Mouse (Mus musculus) heart, adult 2 months (tissue): ENCODE results near the gene Pnma1. TPM values are rescaled to one million over a fixed set of nuclear protein-coding genes. Genes with fewer than 3 reads are reported as not detected.

Experiments used
- DNase-seq, 2 experiments: peaks; one replicate each; pipeline ENCODE4 v3.0.0; 2021
- H3K27ac ChIP-seq: fragments of 200-600 bp; 2 replicates; pipeline ENCODE4 v1.8.1; 2022
- H3K27me3 ChIP-seq: fragments of 200-500 bp; 2 replicates; pipeline ENCODE4 v1.6.1; 2012; ENCODE audit warnings: mild to moderate bottlenecking, low read length, inconsistent platforms, mixed read lengths; ENCODE audit not compliant: control insufficient read depth, insufficient read depth
- H3K36me3 ChIP-seq: fragments of 200-500 bp; 2 replicates; pipeline ENCODE4 v1.6.1; 2012; ENCODE audit warnings: low read length, inconsistent platforms; ENCODE audit not compliant: control insufficient read depth, insufficient read depth
- H3K4me1 ChIP-seq: fragments of 200-500 bp; 2 replicates; pipeline ENCODE4 v1.6.1; 2011; ENCODE audit warnings: low read length; ENCODE audit not compliant: control insufficient read depth, insufficient read depth
- H3K4me3 ChIP-seq: fragments of 200-600 bp; 2 replicates; pipeline ENCODE4 v1.8.1; 2022
- H3K79me2 ChIP-seq: fragments of 200-500 bp; replicated peaks from 2 replicates; pipeline ENCODE4 v1.6.1; 2012; ENCODE audit warnings: mild to moderate bottlenecking, inconsistent platforms, low read length, moderate library complexity, mixed read lengths; ENCODE audit not compliant: control insufficient read depth, insufficient read depth
- H3K9ac ChIP-seq: fragments of 200-500 bp; 2 replicates; pipeline ENCODE4 v1.6.1; 2012; ENCODE audit warnings: low read depth, mild to moderate bottlenecking, control low read depth, inconsistent platforms, low read length, mixed read lengths
- CTCF ChIP-seq: fragments of 200-600 bp; IDR thresholded peaks from 2 replicates; pipeline ENCODE4 v1.8.1; 2022; ENCODE audit warnings: antibody characterized with exemption, mild to moderate bottlenecking, moderate library complexity
- EP300 ChIP-seq: fragments of 200-500 bp; IDR thresholded peaks from 2 replicates; pipeline ENCODE4 v1.6.1; 2011; ENCODE audit warnings: low read depth, low read length, control low read depth; ENCODE audit not compliant: insufficient read depth
- POLR2A ChIP-seq: fragments of 200-500 bp; IDR thresholded peaks from 2 replicates; pipeline ENCODE4 v1.6.1; 2011; ENCODE audit warnings: mild to moderate bottlenecking, low read depth, low read length, control low read depth; ENCODE audit not compliant: insufficient read depth
- WGBS: fragments of 180-500 bp; shearing (Covaris S2); methylation state at CpG from one replicate; pipeline ENCODE4 v1.1.7; 2018; 5-methylcytosine and 5-hydroxymethylcytosine counted together
- intact Hi-C: fragments of 180-260 bp; cut with DNase I; formaldehyde crosslinking; loops from one replicate; pipeline ENCODE4 v1.15.1; 2025
- polyA plus RNA-seq: library from polyadenylated mRNA; depleted of rRNA; stranded (reverse); fragments of >200 nt; gene quantifications from 2 replicates; pipeline ENCODE4 v1.2.3, GENCODE M21; 2012; rRNA removed
- total RNA-seq, 2 experiments: library from RNA; stranded (reverse); gene quantifications; 2 replicates each; pipeline ENCODE4 v1.2.3; 2021

Gene Pnma1
- total and polyA plus RNA-seq, 3 experiments: 0.04 to 0.20 (median 0.10) TPM

DNA sequence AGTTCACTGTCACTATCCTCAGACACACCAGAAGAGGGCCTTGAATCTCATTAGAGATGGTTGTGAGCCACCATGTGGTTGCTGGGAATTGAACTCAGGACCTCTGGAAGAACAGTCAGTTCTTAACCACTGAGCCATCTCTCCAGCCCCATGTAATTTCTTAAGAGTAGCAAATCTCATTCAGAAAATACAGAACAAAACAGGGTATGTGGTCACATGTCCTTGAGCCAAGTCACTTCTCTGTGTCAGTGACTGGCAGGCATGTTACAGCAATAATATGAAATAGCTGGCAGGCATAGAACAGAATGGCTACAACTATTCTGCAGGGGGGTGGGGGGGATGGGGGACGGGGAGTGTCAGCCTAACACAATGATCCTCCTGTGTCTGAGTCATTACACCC lies 48.2 kb downstream of the Pnma1 start:
- 75% methylated on average over 1 of the region's 1 CpGs for WGBS
- DNase-seq: no peak
- Histone ChIP-seq H3K79me2 (no peaks in the 10 kb centered on the region), H3K27me3 (no peaks in the 10 kb centered on the region), H3K4me3 (no peak overlapping the region), H3K4me1 (no peaks in the 10 kb centered on the region; the same call in 1 of the 2 replicates), H3K9ac (no peak overlapping the region), H3K36me3 (no peaks in the 10 kb centered on the region), H3K27ac (no peak overlapping the region)
- TF ChIP-seq POLR2A (no peak), CTCF (no peak), EP300 (no peak)
- intact Hi-C loops: no loop called here

DNA sequence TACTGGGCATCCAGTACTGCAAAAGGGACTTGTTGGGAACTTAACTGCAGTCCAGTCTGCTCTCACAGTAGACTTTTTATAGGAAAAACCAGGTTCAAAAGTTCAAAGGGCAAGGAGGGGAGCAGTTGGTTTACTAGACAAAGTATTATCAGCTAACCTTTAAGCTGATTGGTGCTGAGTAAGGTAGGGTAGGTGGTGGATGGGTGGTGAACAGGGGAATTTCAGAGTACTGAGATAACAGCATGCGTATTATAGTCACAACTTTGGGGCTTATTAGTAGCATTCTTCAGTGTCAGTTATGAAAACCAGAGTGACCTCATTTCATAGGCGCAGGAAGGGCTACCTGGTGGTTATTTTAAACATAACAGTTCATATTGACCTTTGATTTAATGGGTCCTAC lies 48.7 kb downstream of the Pnma1 start:
- DNase-seq: no peak
- TF ChIP-seq EP300 (no peak), CTCF (no peak), POLR2A (no peak)
- Histone ChIP-seq H3K27me3 (no peaks in the 10 kb centered on the region), H3K9ac (no peak overlapping the region), H3K36me3 (no peaks in the 10 kb centered on the region), H3K4me1 (no peaks in the 10 kb centered on the region; the same call in 1 of the 2 replicates), H3K4me3 (no peak overlapping the region), H3K27ac (no peak overlapping the region), H3K79me2 (no peaks in the 10 kb centered on the region)
- intact Hi-C loops: no loop called here
- 99% methylated on average over 2 of the region's 2 CpGs for WGBS

Other genes starting within 250 kb of the Pnma1 start
- gene Numb, start 226.6 kb downstream of the Pnma1 start, total RNA-seq: 10 to 100 TPM; 31.6 to 32.3 TPM
- 31.1 and 38.1 TPM in 2 replicates for gene Numb, start 226.6 kb downstream of the Pnma1 start, polyA plus RNA-seq
- 1 to 10 TPM; 4.4 to 4.7 TPM for gene Riox1, start 197.9 kb downstream of the Pnma1 start, total RNA-seq
- 2.8 and 3.4 TPM in 2 replicates for gene Riox1, start 197.9 kb downstream of the Pnma1 start, polyA plus RNA-seq
- gene Heatr4, start 163.6 kb downstream of the Pnma1 start, total RNA-seq: not detected
- gene Heatr4, start 163.6 kb downstream of the Pnma1 start, polyA plus RNA-seq: not detected in 2 replicates
- gene Acot2, start 160.6 kb downstream of the Pnma1 start, total RNA-seq: 100 to 1,000 TPM; 112 to 114 TPM
- 44.4 and 52.6 TPM in 2 replicates for gene Acot2, start 160.6 kb downstream of the Pnma1 start, polyA plus RNA-seq
- gene Acot1, start 139.0 kb downstream of the Pnma1 start, total RNA-seq: 10 to 100 TPM; 53.0 to 54.4 TPM
- 8.1 and 22.9 TPM in 2 replicates for gene Acot1, start 139.0 kb downstream of the Pnma1 start, polyA plus RNA-seq
- 1 to 10 TPM in 1 of 2 experiments, under 1 TPM in 1; 0.91 to 1.3 TPM for gene Acot4, start 110.1 kb downstream of the Pnma1 start, total RNA-seq
- 0.53 and 0.61 TPM in 2 replicates for gene Acot4, start 110.1 kb downstream of the Pnma1 start, polyA plus RNA-seq
- gene Gm49366, start 109.6 kb downstream of the Pnma1 start, total RNA-seq: not detected
- gene Gm49366, start 109.6 kb downstream of the Pnma1 start, polyA plus RNA-seq: 2.0 TPM in 1 of 2 replicates, not detected in the other
- gene Acot3, start 96.3 kb downstream of the Pnma1 start, total RNA-seq: under 1 TPM; 0.84 TPM
- 0.32 and 0.57 TPM in 2 replicates for gene Acot3, start 96.3 kb downstream of the Pnma1 start, polyA plus RNA-seq
- not detected for gene Acot5, start 79.2 kb downstream of the Pnma1 start, total RNA-seq
- gene Acot5, start 79.2 kb downstream of the Pnma1 start, polyA plus RNA-seq: not detected in 2 replicates
- 1 to 10 TPM; 2.2 TPM for gene Acot6, start 47.8 kb downstream of the Pnma1 start, total RNA-seq
- gene Acot6, start 47.8 kb downstream of the Pnma1 start, polyA plus RNA-seq: 1.5 and 2.6 TPM in 2 replicates
- 1 to 10 TPM; 6.9 to 7.9 TPM for gene Dnal1, start 34.1 kb downstream of the Pnma1 start, total RNA-seq
- 3.4 and 5.4 TPM in 2 replicates for gene Dnal1, start 34.1 kb downstream of the Pnma1 start, polyA plus RNA-seq
- 10 to 100 TPM; 12.3 to 14.7 TPM for gene Elmsan1, start 70.4 kb upstream of the Pnma1 start, total RNA-seq
- 8.1 and 8.4 TPM in 2 replicates for gene Elmsan1, start 70.4 kb upstream of the Pnma1 start, polyA plus RNA-seq
- gene Ptgr2, start 136.7 kb upstream of the Pnma1 start, total RNA-seq: 100 to 1,000 TPM; 222 to 248 TPM
- 59.4 and 143 TPM in 2 replicates for gene Ptgr2, start 136.7 kb upstream of the Pnma1 start, polyA plus RNA-seq
- 10 to 100 TPM; 18.8 to 20.9 TPM for gene Zfp410, start 168.4 kb upstream of the Pnma1 start, total RNA-seq
- 18.4 and 30.3 TPM in 2 replicates for gene Zfp410, start 168.4 kb upstream of the Pnma1 start, polyA plus RNA-seq
- 100 to 1,000 TPM in 1 of 2 experiments, 10 to 100 TPM in 1; 91.8 to 102 TPM for gene Coq6, start 213.2 kb upstream of the Pnma1 start, total RNA-seq
- 104 and 119 TPM in 2 replicates for gene Coq6, start 213.2 kb upstream of the Pnma1 start, polyA plus RNA-seq
- gene Fam161b, start 213.3 kb upstream of the Pnma1 start, total RNA-seq: 10 to 100 TPM in 1 of 2 experiments, 1 to 10 TPM in 1; 9.8 to 13.2 TPM
- gene Fam161b, start 213.3 kb upstream of the Pnma1 start, polyA plus RNA-seq: 4.1 and 6.8 TPM in 2 replicates